Mouse (Mus musculus) spleen, postnatal 36 days (tissue): Measurements from ENCODE around the gene Smoc1.

ENCODE experiments used
- DNase-seq, 2 experiments: peaks; one replicate each; pipeline ENCODE4 v3.0.0; 2022; ENCODE audit warnings: low spot score in 2 of 2, mixed read lengths in 1 of 2

The Smoc1 gene

GRCm38 (mm10) chr12:81130692-81131091 is 104.1 kb downstream of the Smoc1 start:
- DNase-seq: no peak

- DNase-seq: no peak
These were observed 104.5 kb downstream of the Smoc1 start for GRCm38 (mm10) chr12:81131114-81131513.

DNA sequence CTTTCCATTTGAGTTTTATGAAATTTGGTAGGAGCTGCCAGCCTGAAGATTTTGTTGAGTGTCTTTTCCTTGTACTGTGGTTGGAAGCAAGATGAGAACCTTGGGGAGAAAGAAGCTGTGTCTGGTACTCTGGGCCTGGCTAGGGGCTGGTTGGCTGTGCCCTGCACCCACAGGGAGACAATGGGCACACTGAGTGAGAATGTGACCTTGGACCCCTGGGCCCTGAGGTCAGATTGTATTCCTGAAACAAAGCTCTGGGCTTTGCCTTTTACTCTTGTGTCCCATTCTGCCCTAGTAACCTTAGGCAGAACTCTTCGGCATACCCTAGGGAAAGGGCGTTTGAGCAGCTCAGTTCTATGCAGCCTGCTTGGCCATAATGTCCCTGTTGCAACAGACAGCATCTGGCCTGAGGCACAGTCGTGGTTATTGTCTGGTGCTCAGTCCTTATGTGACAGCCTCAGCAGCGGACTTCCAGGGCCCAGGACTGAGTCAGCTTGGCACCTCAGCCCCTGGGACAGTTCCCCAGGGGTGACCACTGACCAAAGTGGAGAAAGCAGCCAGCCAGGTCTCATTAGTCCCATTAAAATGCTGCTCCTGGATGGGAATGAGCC is 106.6 kb downstream of the Smoc1 start:
- no peak for DNase-seq

DNA sequence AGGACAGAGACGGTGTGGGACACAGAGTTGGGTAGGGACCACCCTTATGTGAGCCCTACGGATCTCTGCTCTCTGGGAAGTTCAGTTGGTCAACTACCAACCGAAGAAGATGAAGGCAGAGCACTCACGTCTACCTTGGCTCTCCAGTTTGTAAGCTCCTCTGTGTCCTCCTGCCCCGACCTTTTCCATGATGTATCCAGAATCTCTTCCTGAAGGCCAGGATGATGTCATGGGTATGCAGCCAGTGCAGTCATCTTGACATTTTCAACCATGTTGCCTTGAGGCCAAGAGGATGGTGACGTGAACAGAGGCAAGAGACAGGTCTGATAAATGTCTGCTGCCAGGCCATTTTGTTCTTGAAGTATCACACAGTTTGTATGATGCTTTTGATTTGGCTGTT is 111.6 kb downstream of the Smoc1 start:
- DNase-seq: no peak

- no peak for DNase-seq
These were observed 112.9 kb downstream of the Smoc1 start for GRCm38 (mm10) chr12:81139463-81139862.

DNA sequence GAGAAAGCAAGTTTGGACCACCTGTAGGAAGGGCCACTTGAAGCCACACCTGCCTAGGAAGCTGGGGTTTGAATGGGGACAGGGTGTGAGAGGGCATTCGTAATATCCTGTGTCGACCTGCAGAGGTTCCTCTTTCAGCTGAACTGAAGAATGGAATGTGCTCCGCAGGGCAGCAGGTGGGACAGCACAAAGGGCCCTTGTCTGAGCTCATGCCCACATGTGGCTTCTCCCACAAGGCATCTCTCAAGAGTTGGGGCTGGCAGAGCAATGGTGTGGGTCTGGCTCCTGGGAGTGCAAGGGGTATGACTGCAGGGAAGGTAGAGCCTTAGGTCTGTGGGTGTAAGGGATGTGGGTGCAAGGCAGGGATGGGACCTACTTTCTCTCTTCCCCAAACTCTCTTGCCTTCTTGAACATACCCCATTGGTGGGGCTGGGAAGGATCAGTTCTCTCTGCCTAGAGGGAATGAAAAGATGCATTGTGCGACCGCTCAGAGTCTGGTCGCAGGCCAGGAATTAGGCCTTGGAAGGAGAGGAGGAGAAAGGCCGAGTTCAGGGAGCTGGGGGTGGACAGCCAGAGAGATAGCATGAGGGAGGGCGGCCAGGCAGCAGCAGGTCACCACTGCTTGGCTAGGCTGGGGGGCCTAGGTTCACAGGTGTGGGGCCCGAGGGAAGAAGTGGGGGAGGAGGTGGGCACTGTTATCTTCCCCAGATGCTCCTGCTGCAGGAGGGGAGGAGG is 114.2 kb downstream of the Smoc1 start:
- no peak for DNase-seq

DNA sequence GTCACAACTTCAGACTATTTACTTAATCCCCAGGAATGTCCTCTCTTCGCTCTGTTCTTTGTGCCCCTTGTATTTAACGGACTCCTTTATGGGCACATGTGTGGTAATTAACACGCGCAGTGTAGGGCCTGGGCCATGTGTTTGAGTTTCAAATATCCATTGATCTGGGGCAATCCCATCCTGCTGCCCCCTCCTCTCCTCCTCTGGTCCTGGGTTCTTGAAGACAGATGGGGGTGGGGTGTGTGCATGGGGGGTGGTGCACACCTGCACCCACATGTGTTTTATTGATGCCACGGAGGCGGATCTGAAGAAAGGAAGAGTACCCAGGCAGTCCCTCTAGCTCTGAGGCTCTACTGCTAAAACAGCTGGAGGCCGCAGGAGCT is 114.7 kb downstream of the Smoc1 start:
- DNase-seq: no peak

- no peak for DNase-seq
These were observed 115.6 kb downstream of the Smoc1 start for GRCm38 (mm10) chr12:81142231-81142630.

- DNase-seq: no peak
These were observed 117.6 kb downstream of the Smoc1 start for GRCm38 (mm10) chr12:81144201-81144600.

GRCm38 (mm10) chr12:81146417-81147180 is 120.0 kb downstream of the Smoc1 start:
- DNase-seq: no peak

DNA sequence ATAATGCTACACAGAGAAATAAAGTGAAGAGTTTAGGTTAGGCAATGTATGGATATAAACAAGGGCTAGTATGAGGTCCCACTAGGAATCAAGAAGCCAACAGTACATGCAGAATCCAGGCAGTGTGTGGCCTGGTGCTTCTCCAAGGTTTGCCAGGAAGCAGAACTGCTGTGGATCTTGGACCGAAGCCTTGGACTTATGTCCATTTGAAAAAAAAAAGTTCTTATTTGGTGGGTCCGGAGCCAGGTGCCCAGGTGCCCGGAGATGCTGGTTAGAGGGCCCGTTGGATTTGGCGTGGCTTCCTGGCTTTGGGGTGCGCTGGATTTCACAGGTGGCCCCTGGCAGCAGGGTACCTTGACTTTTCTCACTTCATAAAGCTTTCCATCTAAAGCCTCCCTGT is 121.3 kb downstream of the Smoc1 start:
- no peak for DNase-seq

DNA sequence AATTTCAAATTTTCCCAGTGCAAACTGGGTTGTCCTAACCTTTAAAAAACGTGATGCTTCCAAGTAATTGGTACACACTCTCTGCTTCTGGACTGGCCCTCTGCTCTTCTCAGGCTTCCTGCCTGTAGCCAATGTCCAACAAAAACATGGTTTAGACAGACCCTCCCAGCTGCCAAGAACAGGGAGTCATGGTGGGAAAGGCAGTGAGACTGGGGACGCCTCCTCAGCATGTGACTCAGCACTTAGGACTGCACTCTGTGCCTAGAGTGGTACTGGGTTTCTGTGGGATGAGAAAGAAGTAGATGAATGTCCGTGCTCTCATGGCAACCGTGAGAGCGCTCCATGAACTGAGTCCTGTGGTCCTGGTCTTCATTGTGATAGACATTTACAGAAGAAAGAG is 124.3 kb downstream of the Smoc1 start:
- DNase-seq: no peak

DNA sequence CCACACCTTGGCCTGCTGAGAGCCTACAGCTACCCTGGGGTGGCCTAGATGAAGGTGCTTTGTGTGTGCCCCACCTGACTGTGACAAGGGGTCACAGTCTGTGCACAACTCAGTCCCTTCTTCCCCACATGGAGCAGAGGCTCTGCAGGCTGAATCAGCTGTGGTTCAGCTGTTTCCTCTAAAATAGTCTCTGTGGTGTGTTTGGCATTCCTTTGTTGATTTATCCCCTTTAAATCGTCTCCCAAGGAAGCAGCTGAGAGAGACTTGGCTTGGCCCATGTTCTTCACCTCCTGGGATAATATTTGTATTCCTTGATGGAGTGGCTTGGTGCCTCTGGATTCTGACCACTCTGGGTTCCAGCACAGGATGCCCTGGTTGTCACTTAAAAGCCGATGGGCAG is 125.5 kb downstream of the Smoc1 start:
- no peak for DNase-seq

DNA sequence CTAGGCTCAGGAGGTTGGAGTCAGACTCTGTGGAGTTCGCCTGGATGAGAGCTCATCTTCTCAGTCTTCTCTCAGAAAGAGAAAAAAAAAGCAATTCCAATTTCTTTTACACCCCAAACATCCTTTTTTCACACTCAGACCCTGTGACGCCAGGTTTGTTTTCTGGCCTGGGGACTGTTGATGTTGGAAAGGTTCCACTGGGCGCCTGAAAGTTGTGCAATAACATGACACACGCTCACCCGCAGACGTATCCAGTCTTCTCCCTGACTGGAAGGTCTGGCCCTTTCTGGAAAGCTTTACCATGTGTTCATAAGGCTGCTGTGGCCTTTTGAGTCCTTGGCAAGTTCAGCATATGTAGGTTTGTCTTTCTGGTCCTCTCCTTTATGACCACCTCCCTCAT is 129.1 kb downstream of the Smoc1 start:
- no peak for DNase-seq

DNA sequence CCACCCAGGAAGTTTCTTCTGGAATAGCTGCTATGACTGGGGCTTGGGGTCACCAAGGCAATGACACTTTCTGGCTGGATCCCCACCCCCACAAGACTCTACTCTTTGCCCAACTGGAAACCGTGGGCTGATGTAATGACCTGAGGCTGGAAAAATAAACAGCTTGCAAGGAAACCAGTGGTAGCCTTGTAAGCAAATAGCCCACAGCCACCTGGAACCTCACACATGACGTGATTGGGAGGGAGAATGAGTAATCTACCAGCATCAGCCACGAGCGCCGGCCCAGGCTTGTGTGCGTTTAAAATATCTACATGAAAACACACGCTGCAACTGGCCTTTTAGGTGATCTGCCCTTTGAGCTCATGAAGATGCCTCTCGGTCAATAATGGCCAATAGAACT is 130.2 kb downstream of the Smoc1 start:
- DNase-seq: no peak

DNA sequence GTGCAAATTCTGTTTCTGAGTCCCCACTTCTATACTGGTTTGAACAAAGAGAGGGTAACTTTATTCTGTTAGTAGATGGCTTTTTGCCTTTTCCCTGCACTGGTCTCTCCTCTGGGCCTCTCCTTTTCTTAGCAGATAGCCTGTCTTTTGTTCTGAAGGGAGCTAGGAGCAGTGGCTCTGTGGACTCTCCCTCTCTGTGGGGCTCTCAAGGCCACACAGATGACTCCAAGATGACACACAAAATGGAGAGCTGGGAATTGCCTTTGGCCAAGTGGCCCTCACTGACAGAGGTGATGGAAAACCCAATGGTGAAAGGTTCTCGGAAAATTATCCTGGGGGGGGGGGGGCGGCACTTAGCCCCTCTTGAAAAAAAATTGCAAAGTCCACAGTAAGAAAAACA is 133.3 kb downstream of the Smoc1 start:
- no peak for DNase-seq

- no peak for DNase-seq
These were observed 133.8 kb downstream of the Smoc1 start for GRCm38 (mm10) chr12:81160425-81160824.

- DNase-seq: no peak
These were observed 134.2 kb downstream of the Smoc1 start for GRCm38 (mm10) chr12:81160831-81161230.

GRCm38 (mm10) chr12:81161282-81161681 is 134.7 kb downstream of the Smoc1 start:
- no peak for DNase-seq

GRCm38 (mm10) chr12:81163131-81163530 is 136.5 kb downstream of the Smoc1 start:
- DNase-seq: no peak

DNA sequence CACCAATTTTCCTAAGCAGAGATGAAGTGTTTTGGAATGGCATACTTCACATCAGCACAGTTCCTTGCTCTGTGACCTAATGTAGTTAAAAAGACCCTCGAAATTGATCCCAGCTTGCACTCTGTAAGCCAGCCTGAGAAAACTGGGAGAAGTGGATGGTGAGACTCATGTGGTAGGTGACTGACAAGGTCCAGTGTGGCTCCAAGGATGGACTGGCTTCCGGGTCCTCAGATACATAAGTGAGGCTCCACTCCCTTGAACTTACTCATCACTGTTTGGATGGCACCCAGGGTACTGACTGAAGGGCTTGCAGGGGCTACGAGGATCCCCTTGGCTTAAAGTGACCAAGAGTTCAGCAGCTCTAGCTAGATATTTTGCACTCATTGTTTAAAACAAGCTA is 137.0 kb downstream of the Smoc1 start:
- no peak for DNase-seq

DNA sequence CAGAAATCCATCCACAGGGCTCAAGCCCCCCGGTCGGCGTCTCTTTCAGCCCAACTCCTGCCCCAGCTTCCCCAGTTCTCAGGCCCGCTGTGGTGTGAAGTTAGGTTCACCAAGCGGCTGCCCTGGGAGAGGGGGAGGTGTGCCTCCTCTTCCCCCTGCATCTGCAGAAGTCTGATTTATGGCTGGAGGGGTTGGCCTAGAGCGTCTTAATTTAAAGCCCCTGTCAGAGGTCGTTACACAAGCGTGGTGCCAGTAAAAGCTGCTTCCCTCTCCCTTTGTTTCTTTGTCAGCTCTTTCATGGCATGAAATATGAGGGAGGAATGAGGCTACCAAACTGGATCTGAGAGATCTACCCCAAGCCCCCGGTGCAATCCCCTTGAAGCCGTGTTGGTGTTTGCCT is 139.5 kb downstream of the Smoc1 start:
- DNase-seq: no peak

DNA sequence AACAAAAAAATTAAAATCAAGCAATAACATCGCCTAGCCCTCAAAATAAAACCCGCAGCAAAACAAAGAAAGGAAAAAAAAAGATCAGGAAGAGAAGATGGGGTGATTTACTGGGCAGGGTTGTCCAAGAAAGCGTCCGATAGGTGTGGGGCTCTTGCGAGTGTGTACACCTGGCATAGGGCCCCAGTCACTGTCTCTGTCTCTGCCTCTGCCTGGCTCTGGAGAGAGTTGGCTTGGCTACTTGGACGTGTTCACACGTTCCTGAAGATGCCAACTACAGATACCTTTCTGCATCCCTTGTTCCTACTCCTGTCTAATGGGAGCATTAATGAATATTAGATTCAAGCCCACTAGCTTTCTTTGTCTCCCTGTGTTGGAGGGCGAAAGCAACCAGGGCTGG is 140.0 kb downstream of the Smoc1 start:
- no peak for DNase-seq
